Mouse (Mus musculus) embryo, embryonic 11.5 days (tissue): Measurements from ENCODE around the gene Gdap1l1.
"Not testable (repeated sequence)": the region's sequence is repeated elsewhere in the genome, so short reads cannot be mapped to it uniquely, and the experiment has no call there.

ENCODE experiments used
- DNase-seq: peaks from one replicate; pipeline ENCODE4 v3.0.0-alpha.2; 2012; ENCODE audit warnings: low read depth, low spot score

The Gdap1l1 gene

DNA sequence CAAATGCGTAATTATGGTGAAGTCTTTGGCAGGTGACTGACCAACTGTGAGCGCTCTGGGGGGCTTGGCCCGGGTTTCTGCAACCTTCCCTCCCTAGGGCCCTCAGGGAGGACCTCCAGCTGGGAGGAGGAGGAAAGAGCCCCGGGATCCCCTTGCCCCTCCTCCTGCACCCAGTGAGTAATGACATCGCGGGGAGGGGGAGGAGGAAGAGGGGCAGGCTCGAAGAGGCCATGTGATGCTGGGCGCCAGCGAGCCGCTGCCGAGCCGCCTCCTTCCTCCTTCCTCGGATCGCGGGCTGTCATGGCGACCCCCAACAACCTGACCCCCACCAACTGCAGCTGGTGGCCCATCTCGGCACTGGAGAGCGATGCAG is at the start of gene Gdap1l1:
Gene Gdap1l1, plus strand, starts transcription at position 231 of the 373 bp plus-strand sequence.
- peak; percentile 16 for DNase-seq

DNA sequence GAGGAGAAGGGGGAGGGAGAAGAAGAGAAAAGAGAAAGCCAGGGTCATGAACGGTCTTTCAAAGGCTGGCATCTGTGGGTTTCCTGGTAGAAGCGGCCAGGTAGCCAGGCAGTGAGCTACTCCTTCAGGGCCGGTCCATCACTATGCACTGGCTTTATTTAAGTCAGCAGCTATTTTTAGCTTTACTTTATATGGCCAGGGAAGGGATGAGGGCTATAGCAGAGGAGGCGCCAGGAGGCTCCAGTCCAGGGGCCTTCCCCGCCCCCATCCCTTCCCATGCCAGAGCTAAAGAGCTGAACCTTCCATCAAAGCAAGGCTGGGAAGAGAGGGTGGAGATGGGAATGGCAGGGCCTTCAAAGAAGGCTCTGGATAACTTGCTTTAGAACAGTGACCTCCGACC is 45.8 kb upstream of the Gdap1l1 start:
- DNase-seq = no peak

DNA sequence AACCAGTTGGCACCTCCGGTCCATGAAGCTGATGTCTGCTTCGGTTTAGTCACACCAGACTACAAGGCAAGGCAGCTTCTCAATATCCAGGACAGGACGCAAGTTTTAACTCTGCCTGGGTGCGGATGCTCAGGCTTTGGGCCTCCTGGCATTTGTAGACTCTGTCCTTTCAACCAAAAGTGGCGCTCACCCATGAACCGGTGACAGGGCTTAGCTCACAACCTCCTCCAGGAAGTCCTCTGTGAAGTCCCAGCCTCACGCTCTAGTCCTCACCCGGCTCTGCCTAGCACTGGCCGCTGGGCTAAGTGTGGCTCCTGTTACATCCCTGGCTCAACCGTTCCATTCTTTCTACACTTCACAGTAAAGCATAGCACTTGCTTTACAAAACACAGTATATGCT is 45.0 kb upstream of the Gdap1l1 start:
- no peak for DNase-seq

DNA sequence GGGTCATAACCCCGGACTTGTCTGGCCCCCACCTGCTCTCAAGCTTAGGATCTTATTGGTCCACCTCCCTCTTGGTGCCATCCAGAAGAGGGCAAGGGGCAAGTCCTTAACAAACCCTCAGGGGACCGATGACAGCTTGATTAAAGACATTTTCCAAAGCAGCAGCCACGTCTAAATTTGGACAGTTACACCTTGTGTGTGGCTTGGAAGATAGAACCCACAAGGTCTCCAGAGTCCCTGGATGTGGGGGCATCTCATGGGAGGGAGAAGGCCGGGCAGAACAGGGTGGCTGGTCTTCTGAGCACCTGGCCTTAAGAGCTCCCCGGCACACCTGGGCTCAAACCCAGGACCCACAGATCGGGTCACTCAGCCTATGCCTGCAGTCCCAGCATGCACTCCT is 44.3 kb upstream of the Gdap1l1 start:
- DNase-seq = no peak

DNA sequence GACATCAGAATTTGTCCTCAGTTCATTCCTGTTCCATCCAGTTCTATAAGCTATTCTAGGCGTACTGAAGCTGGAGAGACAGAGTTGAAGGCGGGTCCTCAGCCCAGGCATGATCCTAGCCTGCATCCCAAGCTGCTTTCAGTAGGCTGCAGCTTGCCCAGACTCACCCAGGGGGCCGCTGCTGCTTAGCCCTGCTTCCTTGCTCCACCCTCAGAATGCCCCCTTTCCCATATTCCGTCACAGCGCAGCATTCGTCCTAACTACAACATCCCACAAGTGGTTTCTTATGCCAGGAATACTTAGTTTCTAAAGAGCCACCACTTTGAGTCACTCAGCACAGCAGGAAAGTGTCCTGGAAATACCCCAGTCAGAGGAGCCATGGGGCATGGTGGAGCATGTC is 43.3 kb upstream of the Gdap1l1 start:
- no peak for DNase-seq

DNA sequence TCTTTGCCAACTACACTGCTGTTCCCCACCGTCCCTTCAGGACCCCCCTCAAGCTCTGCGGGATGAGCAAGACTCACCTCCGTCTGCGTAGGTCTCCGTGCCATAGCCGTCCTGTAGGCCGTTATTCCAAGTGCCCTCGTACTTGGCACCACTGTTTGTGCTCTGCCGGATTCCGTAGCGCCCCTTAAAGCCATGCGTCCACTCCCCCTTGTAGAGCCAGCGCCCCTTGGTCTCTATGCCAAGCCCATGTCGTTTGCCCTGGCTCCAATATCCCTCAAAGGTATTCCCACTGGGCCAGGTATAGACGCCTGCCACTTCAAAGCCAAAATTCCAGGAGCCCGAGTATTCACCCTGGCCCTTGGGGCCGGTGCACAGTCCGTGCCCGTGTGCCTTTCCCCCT is 41.2 kb upstream of the Gdap1l1 start:
- DNase-seq = no peak

DNA sequence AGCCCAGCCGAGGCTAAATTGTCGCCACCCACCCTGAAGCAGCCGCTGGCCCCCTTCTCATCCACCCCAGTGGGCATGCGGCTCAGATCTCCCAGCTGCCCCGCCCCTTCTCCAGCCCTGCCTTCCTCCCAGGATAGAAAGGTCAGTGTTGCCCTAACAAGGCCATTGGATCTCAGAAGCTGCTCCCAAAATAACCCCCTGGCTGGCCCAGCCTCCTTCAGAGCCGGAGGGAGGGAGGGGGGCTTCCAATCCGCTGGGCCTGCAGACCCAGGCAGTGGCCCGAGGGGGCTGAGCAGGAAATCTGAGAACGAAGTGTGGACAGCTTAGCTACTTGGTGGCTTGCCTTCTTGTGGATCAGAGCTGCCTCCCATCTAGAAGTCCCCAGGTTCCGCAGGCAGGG is 40.4 kb upstream of the Gdap1l1 start, which contains the start of gene Jph2:
Gene Jph2, minus strand, starts transcription at position 89 of the 400 bp plus-strand sequence.
- DNase-seq = peak; percentile 26

DNA sequence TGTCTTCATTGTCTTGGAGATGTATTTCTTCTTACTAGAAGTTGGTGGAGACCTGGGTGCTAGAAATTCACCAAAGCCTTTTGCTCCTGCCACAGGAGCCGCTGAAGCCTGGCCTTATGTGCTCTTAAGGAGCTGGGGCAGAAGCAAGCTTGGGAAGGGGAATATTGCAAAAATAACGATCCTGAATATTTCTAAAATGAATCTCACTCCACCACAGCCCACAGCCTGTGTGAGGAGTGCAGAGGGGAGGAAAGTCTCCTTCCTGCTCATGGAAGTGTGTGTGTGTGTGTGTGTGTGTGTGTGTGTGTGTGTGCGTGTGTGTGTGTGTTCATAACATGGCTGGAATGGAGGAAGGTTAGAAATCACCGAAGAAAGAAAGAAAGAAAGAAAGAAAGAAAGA is 39.5 kb upstream of the Gdap1l1 start:
- no peak for DNase-seq

DNA sequence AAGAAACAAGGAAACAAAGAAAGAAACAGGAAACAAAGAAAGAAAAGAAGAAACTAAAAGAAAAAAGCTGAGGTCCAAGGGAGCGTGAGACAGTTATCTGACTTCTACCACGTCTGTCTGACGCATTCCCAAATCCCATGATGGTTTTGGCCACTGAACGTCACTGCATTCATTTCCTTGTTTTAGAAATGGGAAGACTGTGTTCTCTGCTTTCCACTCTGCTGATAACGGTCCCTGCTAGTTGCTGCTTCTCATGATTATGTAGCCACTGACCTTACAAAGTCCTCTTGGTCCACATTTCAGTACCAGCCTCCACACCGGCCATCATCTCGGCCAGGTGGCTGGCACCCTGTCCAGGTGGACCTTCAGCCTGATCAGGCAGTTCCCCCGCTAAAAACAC is 39.1 kb upstream of the Gdap1l1 start:
- no peak for DNase-seq

DNA sequence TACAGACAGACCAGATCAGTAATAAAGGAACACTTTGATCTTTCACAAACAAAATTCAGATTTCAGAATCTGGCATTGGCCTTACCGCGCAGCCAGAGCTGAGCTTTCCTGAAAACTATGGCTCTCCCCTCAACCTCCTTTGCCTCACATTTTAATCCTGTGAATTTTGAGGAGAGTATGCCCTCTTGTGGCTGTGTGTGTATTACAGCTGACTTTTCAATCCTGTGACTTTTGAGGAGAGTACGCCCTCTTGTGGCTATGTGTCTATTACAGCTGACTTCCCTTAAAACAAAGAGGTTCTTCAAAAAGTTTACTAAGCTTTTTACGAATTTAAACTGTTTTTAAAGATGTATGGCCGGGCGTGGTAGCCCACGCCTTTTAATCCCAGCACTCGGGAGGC is 37.1 kb upstream of the Gdap1l1 start:
- peak; percentile 86 for DNase-seq

DNA sequence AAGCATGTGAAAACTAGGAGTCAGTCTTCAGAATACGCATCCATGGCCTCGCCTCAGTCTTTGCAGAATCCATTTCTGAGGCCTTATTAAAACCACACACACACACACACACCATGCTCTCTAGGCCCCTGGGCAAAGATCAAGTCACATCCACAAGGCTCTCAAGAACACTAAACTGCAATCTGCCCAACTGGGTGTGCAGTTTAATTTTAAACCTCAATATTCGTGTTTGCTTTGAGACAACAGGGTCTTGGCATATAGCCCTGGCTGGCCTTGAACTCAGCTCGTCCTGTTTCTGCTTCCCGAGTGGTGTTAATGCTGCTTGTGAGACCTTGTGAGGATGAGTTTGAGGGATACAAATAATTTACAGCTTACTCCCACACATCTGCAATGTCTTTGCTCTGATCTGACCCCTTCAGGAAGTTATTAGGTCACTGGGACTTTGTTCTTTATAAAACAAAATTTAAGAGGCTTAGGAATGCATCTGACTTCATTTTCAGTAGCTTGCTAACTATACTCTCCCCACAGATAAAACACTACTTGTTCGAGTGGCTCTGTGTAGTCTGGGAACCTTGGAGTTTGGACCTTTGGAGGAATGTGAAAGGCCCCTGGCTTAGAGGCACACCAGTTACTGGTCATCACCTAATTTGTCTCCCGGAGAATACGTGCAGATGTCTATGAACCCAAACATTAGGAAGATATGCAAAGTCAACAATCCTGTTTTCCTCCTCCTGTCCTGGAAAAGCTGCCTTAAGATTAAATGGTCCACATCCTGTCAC is 34.0 kb upstream of the Gdap1l1 start:
- no peak for DNase-seq

DNA sequence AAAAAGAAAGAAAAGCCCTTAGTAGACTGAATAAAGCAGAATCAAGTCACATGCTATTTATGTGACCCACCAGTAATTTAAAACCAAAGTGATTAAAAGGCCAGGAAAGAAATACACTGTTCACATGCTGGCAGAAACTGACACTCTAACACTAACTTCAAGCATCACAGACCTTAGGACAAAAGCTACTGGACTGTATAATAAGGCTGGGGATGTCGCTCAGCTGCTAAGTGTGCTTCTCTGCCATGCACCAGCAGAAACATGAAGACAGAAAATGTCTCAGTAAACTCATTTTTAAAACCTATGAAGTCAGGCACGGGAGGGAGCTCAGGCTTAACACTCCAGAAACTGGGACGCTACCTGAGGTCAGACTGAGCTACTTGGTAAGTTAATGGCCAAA is 28.1 kb upstream of the Gdap1l1 start:
- no peak for DNase-seq

DNA sequence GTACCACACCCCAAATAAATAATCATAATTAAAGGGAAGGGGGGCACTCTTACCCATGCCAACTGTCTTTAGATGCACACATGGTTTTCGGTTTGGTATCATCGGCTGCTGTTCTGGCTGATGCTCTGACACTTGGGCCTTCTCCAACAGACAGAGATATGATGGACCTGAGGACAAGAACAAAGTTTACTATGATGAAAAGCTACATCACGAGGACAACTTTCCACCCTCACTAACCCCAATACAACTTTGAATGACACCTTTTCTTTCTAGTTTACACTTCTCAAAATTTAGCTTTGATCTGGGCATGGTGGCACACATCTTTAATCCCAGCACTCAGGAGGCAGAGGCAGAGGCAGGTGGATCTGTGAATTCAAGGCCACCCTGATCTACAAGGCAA is 26.9 kb upstream of the Gdap1l1 start:
- DNase-seq = not testable (repeated sequence)

DNA sequence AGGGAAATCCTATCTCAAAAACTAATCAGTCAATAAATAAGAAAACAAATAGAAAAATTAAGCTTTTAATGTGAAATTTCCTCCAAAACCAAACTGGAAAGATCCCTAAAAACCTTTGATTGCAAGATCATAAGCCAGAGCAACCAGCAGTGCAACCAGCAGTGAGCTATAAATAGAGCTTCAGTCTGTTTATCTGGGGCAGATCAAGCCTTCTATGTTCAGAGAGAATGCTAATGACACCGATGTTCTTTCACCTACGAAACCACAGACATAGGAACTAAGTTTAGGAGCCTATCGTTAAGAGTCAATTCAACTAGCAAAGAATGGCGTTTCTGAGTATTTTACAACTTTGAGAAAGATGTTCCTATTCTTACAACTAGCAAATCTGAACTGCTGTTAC is 26.4 kb upstream of the Gdap1l1 start:
- DNase-seq = no peak

DNA sequence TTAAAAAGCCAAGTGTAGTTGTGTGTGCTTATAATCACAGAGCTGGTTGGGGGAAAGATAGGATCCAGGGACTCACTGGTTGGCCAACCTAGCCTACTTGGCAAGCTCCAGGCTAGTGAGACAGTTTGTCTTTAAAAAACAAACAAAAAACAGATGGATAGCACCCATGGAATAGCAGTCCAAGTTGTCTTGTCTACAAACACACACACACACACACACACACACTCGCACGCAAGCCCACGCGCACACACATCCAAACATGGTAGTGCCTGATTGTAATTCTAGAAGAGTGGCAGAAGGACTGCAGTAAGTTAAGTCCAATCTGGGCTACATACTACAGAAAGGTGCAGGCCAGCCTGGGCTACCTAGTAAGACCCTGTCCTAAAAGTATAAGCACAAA is 25.9 kb upstream of the Gdap1l1 start:
- no peak for DNase-seq

DNA sequence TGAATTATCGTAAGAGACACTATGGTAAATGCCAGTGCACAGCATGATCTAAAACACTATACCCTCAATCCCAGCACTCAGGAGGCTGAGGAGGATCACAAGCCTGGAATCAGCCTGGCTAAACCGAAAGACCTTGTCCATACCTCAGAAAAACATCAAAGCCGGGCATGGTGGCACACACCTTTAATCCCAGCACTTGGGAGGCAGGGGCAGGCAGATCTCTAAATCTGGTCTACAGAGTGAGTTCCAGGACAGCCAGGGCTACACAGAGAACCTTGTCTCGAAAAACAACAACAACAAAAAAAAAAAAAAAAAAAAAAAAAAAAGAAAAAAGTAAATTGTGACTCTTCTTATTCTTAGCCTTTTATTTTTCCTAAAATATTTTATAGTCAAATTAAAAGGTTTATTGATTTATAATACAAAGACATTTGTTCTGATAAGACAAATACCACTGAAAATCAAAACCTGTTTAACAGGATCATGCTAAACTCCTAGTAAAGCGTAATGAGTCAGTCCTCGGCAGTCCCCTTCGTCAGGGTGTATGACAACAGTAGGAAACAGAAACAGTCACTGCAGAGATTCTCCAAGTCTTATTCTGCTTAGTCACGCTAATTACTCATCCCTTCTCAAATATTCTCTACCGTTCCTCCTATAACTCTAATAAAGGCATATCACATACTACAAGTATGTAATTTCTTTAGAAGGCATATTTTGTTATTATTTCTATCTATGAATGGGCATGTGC is 25.3 kb upstream of the Gdap1l1 start:
- no peak for DNase-seq

DNA sequence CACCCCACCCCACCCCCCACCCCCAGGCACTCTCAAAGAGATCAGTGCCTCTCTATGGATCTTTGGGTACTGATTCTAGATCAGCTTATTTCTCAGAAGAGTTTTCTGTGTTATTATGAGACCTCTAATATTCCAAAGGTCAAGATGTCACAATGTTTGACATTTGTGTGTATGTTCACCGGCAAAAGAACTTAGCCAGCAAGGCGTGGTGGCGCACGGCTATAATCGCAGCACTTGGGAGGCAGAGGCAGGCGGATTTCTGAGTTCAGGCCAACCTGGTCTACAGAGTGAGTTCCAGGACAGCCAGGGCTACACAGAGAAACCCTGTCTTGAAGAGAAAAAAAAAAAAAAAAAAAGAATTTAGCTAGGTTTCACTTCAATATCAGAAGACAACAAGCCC is 21.2 kb upstream of the Gdap1l1 start:
- no peak for DNase-seq

DNA sequence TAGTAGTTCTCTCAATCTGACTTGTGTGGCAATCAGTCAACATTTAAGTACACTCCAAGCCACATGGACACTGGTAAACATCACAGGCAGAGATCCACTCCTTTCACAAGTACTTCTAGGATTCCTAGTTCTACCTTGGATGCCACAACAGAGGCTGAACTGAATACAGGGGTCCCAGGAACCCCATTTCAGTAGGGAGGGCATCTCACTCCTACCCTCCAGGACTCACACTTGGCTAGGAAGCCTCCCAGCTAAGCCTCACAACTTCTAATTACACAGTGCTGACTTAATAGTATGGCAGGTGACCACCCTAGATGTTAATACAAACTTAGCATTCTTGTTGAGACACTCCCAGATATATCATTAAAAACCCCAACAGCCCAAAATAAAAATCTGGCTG is 20.4 kb upstream of the Gdap1l1 start:
- DNase-seq = no peak

DNA sequence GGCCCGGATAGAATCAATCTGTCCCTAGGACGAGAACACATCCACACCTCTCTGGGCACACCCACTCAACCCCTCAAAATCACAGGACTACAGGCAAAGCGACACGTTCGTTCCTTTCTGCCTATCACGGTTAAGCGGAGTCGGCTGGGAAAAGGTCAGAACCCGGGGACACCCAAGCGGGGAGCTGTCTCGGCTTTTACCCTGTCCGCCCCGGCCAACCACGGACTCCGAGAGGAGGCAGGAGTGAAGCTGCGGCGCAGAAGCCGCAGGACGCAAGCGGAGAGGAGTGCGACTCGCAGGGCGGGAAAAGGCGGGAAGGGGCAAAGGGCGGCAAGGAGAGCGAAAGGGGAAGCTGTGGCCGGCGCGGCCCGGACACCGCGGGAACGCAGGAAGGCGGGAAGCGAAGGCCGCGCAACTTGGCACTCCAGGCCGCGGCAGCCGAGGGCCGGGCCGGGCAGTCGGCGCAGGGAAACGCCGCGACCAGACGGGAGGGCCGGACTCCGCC is 19.4 kb upstream of the Gdap1l1 start:
- no peak for DNase-seq

DNA sequence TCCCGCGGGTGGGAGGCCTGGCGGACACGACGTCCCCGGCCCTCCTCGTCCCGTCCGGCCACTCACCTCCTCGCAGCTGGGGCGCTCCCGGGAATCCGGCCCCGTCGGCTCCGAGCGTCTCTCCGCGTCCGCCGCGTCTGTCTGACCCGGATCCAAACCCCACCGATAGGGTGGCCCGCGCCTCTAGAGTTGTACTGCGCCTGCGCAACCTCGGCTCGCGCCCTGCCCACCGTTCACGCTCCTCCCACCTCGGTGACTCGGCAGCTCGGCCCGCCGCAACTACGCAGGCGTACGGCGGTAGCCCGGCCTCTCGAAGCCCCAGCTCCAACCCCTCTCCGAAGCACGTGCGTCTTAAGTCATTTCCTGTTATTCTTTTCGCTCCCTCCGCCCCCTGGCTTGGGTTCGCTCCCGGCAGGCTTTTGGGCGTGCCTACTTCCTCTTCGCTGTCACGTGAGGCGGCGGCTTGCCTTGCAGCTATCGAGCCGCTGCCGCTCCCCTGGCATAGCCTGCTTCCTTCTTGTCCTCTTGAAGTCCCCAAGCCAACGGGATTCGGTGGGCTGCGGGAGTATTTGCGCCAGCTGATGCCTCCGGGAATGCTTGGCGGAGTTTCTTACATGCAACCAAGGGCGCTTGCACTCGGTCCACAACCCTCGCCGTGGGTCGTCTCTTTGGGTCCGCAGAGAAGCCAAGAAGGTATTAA is 18.8 kb upstream of the Gdap1l1 start:
- peak; percentile 97 for DNase-seq

DNA sequence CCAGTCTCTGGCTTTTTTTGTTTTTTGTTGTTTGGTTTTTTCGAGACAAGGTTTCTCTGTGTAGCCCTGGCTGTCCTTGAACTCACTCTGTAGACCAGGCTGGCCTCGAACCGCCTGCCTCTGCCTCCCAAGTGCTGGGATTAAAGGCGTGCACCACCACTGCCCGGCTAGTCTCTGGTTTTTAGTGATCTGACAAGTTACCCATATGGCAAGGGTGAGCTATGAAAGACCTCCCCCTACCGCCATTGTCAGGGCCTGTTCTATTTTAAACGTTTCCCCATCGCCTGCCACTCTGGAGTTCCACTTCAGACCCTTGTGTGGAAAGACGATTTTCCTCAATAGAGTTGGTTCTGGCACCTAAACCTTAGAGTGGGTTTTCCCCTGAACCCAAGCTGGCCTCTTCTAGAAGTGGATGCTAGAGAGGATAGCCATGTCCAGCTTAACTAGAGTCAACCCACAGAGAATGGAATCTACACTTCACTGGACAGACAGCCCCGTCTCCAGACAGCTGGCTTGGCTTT is 17.9 kb upstream of the Gdap1l1 start:
- DNase-seq = no peak
